Mouse (Mus musculus) adrenal gland, adult 10 weeks (tissue): ENCODE results near the gene Speer4e. TPM values are rescaled to one million over a fixed set of nuclear protein-coding genes. Genes with fewer than 3 reads are reported as not detected.

Experiments used
- polyA plus RNA-seq: library from polyadenylated mRNA; stranded (reverse); fragments of 350-450 nt; fragmentation: Illumina TruSeq; extraction: RNeasy Lipid Tissue Mini Kit (QIAGEN cat#74804); gene quantifications from one replicate; pipeline ENCODE4 v1.2.3, GENCODE M21; 2014; ENCODE audit warnings: low read depth, low replicate concordance

The Speer4e gene
- polyA plus RNA-seq: not detected

DNA sequence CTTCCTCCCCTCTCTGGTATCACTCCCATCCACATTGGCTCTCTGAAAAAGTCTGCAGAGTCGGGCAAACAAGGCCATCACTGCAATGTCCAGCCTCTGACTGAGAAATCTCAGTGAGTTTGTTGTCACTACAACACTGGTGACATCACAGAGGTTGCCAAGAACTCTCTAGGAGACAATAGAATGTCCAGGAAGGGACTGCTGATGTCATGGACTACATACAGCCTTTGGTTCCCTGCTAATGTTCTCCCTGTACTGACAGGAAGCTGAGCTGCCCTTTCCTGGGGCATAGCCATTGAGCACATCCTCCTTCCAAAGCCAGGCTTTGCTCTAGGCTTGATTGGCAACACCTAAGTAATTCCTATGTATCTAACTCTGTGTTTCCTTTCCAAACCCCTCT, at the start of gene Speer4e:
Gene Speer4e, minus strand, starts transcription at position 101 of the 400 bp plus-strand sequence.

DNA sequence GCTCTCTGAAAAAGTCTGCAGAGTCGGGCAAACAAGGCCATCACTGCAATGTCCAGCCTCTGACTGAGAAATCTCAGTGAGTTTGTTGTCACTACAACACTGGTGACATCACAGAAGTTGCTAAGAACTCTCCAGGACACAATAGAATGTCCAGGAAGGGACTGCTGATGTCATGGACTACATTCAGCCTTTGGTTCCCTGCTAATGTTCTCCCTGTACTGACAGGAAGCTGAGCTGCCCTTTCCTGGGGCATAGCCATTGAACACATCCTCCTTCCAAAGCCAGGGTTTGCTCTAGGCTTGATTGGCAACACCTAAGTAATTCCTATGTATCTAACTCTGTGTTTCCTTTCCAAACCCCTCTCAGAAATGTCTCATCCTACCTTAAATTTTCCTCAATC, 40.6 kb upstream of the Speer4e start, which contains the start of gene Gm10354:
Gene Gm10354, minus strand, starts transcription at position 101 of the 400 bp plus-strand sequence.

DNA sequence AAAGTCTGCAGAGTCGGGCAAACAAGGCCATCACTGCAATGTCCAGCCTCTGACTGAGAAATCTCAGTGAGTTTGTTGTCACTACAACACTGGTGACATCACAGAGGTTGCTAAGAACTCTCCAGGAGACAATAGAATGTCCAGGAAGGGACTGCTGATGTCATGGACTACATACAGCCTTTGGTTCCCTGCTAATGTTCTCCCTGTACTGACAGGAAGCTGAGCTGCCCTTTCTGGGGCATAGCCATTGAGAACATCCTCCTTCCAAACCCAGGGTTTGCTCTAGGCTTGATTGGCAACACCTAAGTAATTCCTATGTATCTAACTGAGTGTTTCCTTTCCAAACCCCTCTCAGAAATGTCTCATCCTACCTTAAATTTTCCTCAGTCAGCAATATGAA, 23.4 kb downstream of the Speer4e start, which contains the start of gene Gm9758:
Gene Gm9758, minus strand, starts transcription at position 101 of the 400 bp plus-strand sequence.

Other genes with a start within 250 kb of the Speer4e start
- not detected for gene Gm9758, start 23.5 kb downstream of the Speer4e start, polyA plus RNA-seq
- gene Gm10354, start 40.5 kb upstream of the Speer4e start, polyA plus RNA-seq: not detected
- not detected for gene Gm17019, start 94.6 kb upstream of the Speer4e start, polyA plus RNA-seq